Mouse (Mus musculus) lung, adult 2 months (tissue): ENCODE data around the gene Iffo2.
"Not testable (repeated sequence)": the region's sequence is repeated elsewhere in the genome, so short reads cannot be mapped to it uniquely, and the experiment has no call there.

Source experiments
- CTCF ChIP-seq: fragments of 200-500 bp; IDR thresholded peaks from 2 replicates; pipeline ENCODE4 v1.5.1; 2011; ENCODE audit warnings: mild to moderate bottlenecking, low read length, control low read depth; ENCODE audit not compliant: insufficient read depth
- POLR2A ChIP-seq: fragments of 200-500 bp; IDR thresholded peaks from 2 replicates; pipeline ENCODE4 v1.6.1; 2011; ENCODE audit warnings: low read depth, mild to moderate bottlenecking, control low read depth, low read length, borderline replicate concordance; ENCODE audit errors: extremely low read depth

DNA sequence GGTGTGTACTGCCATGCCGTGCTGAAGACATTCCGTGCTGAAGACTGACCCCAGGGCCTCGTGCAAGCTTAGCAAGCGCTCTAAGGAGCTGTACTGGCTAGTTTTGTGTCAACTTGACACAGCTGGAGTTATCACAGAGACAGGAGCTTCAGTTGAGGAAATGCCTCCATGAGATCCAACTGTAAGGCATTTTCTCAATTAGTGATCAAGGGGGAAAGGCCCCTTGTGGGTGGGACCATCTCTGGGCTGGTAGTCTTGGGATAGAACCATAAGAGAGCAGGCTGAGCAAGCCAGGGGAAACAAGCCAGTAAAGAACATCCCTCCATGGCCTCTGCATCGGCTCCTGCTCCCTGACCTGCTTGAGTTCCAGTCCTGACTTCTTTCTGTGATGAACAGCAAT is at the start of gene Iffo2:
- not testable (repeated sequence) for TF ChIP-seq CTCF, POLR2A
